Mouse (Mus musculus) spleen, adult 12 weeks (tissue): ENCODE measurements around the gene Prkcd.

Experiments used
- DNase-seq: peaks from one replicate; pipeline ENCODE4 v3.0.0; 2022; ENCODE audit warnings: low spot score

The Prkcd gene

DNA sequence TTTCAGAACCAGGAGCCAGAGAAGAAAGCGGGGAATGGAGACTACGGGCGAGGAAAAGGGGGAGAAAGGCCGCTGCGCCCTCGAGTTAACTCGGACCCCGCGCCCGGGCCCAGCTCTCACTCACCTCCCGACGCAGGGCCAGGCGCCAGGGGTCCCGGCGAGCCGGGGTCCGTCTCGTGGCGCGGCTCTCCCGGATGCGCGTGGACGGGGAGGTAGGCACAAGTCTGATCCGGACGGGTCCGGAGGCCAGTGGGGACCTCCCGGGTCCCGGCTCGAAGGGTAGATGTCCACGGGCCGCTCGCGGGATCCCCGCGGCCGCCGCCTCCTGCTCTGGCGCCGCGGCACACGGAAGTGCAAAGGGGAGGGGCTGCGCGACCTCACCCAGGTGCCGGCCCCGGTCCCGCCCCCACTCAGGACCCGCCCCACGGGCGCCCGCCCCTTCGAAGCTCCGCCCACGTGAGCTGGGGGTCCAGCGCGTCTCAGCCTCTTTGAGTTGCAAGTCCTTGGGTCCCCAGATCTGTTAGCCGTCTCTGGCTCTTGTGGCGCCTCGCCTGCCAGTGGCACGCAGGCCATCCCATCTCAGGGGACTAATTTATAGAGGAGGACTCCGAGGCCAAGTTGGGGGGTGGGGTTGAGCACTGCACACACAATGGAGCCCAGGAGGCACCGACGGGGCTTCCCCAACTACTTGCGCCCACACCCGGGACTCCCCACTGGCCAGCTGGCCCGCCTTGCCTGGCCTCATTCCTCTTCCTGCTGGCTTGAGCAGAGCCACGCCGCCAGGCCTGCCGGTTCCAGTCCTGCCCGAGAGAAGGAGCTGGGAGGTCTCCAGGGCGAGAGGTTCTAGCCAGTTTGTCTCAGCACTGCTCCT is at the start of gene Prkcd:
Prkcd (minus strand) TSS at position 355 of the 871 bp plus-strand sequence.
- DNase-seq = peak; percentile 73

DNA sequence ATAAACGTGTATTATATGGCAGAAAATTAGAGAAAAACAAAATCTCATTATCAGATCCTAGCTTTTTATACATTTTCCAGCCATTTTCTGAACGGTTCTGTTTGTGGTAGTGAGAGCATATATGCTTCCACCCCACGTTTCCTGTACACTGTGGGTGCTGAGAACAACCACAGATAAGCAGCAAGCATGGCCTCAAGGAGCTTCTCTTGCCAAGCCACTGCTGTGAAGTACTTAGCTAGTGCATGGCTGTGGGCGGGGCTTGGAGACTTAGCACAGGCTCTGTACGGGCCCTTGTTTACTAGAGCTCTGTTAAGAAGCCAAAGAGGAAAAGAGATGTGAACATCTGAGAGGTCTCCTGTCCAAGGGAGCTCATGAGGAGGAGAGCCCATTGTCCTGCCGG is 48.9 kb upstream of the Prkcd start:
- DNase-seq = peak; percentile 8

DNA sequence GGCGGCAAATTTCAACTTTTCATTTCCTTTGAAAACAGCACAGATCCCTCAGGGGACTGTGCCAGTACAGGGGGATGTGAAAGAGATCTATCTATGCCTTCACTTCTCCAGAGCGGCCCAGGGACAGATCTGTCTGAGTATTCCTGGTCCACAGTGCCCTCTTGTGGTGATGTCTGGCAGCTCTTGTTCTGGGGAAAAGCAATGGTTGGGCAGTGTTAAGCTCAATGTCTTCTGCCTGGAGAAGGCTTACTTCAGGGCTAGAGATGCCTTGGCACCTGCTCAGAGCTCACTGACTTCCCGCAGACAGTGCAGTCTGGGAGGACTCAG is 45.9 kb upstream of the Prkcd start:
- peak; percentile 72 for DNase-seq

DNA sequence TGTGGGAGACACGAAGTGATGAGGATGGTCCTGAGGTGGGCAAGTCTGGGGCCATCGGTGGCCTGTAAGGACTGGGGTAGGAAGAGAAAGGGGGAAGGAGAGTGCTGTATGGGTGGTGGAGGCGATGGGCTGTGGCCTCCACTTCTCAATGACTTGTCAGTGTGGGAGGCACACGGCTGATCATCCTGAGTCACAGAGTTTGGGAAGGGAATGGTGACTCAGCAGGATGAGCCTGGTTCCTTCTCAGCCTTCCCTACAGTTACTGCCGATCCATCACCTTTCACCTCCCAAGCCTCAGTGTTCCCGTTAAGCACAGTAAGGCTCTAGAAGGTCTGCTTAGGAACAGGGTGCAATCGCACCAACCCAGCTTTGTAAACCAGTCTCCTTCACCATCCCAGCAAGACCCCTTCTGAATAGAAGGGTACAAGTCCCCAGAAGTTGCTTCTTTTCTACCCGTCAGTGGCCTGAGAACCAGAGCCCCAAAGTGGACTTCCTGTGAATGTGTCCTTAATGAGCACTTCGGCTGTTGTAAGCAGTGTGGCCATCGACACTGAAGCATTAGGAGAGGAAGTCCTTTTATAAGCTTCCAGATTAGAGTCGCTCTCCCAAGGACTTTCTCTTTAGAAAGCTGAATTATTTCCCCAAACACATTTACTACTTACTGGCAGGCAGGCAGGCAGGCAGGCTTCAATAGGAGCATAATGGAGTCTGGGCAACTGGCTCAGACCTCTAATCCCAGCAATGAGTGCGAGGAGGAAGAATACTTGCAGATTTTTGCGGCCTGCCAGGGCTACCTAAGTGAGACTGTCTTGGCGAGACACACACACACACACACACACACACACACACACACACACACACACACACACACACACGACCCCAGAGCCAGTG is 45.3 kb upstream of the Prkcd start:
- no peak for DNase-seq

DNA sequence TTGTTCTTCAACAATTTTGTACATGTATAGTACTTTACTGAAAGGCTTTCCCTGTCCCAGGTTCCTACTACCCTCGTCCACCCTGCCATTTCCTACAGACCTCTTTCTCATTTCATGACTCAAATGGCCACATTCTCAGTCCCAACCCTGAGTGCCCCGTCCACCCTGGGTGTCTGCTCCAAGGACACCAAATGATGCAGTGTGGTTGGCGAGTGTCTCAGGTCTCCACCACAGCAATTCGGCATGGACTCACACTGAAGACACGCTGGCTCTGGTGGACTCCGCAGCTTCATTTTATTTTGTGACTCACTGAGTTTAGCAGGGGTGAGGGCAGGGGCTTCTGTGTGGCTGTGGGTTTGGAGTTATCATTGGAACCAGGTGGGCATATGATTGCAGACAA is 44.2 kb upstream of the Prkcd start:
- no peak for DNase-seq

DNA sequence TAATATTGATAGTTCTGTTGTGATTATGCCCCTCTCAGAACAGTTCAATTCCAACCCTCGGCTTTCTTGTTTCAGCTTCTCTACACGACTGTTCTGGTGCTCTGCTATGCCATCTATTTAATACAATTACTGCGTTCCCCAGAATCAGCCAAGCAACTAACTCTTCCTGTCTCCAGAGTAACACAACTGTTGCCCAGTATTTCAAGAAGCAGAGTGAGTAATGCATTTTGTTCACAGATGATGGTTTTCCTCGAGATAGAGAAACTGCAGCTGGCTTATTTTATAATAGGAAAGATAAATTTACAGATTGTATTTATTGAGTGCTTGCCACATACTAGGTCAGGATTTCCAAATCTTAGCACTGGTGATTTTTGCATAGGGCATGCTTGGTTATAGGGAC is 40.6 kb upstream of the Prkcd start:
- DNase-seq = no peak

DNA sequence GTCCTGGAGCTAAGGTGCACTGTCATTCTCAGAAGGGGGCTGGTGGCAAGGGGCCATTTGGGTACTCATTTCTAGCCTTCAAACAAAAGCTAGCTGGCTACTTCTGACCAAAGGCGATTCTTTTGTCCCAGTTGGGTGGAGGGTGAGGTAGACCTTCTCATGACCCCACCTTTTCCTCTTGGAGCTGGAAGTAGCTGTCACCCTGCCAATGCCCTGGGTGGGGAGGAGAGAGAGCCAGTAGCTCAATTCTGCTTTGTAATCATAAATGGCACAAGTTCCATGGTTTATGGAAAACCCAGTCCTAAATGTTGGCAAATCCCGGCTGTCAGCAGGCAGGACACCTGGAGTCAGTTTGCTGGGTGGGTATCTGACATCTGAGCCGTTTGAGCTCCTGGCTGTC is 40.1 kb upstream of the Prkcd start:
- no peak for DNase-seq

DNA sequence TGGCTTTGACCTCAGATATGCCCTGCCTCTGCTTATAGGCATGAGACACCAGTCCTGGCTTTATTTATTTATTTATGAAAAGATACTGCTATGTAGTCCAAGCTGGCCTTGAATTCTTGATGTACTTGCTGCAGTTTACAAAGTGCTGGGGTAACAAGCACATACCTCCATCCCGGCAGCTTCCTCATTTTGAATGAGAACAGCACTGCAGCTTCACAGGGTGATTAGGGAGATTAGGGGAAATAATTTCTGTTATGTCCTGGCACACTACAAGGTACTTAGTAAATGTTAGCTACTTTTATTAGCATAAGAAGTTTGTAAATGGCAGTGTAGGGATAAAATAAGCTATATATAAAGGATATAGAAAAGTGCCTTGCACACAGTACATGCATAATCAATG is 29.5 kb upstream of the Prkcd start:
- no peak for DNase-seq

DNA sequence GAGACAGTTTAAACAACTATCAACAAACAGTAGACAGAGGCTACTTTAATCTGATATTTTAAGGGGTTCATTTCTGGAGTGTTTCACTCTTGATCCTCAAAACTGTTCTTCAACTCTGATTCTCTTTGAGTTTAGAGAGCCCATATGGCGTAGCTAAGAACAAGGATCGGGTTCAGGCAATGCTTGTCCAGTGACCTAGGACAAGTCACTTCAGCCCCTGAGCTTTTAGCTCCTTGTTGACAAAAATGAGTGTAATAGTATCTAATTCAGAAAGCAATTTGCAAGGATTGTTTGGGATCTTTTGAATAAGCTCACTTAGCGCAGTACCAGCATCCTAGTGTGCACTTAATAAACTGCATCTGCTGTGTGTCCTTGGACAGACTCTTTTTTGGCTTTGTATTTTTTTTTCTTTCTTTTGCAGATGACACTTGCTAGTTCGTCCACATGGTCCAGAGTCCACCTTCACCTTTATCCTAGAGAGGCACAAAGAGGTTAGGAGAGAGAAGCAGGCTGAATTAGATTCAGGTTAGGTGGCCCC is 28.8 kb upstream of the Prkcd start:
- no peak for DNase-seq

DNA sequence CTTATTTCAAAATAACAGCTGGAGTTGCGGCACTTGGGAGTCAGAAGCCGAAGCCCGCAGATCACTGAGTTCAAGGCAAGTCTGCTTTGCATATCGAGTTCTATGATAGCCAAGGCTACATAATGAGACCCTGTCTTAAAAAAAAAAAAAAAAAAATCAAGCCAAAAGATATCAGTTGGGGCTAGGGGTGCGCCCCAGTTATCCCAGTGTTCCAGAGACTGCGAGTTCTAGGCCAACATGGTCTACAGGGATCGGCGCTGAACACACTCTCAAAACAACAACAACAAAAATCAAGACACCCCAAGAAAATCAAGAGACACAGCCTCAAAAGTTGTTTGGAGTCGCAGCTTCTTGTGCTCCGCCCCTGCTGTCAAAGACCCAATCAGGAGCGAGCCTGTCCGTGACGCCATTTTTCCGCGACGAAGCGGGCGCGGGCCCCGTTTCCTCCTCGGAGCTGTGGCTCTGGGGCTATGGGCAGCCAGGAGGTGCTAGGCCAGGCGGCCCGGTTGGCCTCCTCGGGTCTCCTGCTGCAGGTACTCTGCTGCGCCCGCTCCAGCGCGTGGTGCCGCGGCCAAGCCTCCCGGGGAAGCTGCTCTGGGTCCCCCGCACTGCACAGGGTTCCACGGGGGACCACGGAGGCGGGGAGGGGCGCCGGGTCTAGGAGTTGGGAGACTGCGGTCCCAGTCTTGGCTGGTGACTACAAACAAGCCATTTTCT is 28.1 kb upstream of the Prkcd start, which contains the start of gene Rft1:
Rft1 (plus strand) TSS at position 418 of the 717 bp plus-strand sequence.
- peak; percentile 98 for DNase-seq

DNA sequence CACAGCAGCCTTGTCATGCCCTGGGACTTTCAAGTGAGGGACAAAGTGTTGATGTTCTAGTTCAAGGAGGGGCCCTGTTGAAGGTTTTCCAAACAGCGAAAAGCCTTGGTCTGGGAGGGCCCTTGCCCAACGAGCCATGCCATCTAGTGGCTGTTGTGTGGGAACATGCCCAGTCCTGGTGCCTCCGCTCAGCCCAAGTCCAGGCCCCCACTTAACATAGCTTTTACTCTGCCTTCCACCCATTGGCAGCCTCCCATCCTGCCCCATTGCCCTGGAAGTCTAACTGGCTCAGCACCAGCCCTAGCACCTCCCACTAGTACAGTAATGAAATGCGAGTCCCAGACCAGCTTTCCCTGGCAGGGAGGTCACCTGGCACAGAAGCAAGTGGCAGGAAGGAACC is 25.0 kb upstream of the Prkcd start:
- DNase-seq = no peak

DNA sequence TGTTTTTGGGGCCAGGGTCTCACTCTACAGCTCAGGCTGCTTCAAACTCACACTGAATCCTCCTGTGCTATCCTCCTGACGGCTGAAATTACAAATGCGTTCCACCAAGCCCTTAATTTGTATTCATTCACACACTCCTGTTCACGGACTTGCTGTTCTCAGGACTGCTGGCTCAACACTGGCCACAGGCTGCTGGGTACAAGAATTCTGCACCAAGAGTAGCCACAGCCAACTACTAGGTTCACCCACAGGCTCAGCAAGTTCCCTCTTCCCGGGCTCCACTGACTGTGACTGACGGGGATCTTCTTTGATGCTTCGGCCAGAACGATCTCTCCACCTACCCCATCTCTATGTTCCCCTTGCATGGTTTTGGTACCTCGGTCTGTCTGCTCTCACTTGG is 23.7 kb upstream of the Prkcd start:
- DNase-seq = no peak

DNA sequence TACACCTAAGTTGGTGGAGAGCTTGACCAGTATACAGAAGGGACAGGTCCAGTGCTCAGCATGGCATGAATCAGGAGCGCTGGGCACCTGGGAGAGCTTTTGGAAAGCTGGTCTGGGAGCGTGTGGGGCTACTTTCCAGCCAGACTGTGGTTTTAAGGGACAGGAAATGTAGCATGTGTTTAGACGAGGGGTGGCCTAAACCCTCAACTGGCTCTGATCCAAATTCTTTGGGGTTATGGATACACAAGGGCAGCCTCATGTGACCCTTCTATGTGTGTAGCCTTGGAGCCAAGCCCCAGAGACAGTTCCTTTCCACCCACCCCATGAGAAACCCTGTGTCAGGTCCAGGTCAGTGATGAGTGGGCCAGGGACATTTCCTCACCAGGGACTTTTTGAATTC is 22.5 kb upstream of the Prkcd start:
- no peak for DNase-seq

DNA sequence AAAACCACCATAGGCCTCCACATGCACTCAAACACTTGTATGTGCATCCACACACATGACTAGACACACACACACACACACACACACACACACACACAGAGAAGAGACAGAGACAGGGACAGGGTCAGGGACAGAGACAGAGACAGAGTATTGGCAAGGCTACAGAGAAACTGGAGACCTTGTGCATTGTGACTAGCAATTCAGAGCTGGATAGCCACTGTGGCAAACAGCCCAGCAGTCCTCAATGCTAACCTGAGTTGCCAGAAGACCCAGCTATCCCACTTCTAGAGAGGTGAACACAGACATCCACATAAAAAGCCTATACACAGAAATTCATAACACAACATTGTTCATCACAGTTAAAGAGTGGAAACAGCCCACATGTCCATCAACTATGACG is 20.5 kb upstream of the Prkcd start:
- no peak for DNase-seq

DNA sequence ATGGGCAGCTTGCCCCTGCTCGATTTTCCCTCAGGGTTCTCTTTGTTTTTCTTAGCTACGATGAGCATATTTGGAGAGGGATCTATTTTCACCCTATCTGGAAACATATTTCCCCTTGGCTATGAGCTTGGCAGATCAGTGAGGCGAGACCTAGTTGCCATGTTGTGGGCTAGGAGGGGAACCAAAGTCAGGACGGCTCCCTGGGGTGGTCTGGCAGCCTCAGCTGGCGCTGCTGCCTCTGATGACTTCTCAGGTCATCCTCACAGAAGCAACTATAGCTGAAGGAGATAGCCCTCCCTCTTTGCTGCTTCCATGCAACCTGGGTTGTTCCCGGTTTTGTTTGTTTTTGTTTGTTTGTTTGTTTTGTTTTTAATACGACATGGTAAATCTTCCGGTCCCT is 19.1 kb upstream of the Prkcd start:
- DNase-seq = no peak

DNA sequence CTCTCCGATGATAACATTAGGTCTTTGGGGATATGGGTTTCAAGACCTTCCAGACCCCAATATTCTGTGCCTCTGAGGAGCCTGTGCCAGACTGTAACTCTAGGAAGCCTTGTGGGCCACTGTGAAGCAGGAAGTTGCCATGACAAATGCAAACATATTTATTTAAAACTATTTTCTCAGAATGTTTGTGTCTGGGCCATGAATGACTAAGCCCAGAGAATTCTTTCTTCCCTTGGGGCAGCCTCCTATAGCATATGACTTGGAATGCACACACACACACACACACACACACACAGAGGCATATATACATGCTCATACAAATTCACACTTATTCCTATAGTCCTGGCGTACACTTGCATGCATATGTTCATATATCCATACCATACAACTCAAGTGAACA is 18.0 kb upstream of the Prkcd start:
- DNase-seq = no peak

DNA sequence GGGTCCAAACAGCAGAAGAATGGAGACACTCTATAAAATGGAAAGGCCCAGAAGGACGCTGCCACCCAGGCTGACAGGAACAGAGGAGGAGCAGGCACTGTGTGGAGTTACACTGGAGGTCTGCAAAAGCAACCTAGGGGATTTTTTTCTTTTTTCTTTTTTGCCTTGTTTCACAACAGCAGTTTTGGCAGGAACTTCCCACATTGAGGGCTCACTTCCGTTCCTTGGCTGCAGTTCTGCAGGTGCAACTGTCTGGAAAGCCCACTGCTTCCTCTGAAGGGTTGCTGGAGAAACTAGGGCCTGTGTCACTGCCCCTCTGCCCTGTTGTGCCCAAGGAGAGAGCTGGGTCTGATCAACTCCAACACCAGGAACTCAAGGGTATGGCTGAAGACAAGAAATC is 15.7 kb upstream of the Prkcd start:
- no peak for DNase-seq

DNA sequence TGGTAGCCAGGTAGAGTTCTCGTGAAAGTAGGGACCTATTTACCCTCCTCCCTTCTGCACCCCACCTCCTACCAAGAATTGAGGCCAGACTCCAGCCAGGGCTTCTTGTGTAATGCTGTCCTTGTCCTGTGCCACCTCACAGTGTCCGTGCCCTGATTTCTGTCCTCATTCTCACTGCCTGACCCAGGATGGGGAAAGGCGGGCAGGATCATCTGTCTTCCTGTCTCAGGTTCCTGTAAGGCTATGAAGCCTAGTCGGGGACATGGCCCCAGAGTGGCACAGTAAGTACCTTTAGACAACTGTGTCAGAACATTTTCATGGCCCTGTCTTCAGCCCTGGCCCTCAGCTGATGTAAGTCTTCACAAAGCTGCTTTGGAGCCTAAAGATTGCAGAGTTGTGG is 12.7 kb upstream of the Prkcd start:
- DNase-seq = no peak

DNA sequence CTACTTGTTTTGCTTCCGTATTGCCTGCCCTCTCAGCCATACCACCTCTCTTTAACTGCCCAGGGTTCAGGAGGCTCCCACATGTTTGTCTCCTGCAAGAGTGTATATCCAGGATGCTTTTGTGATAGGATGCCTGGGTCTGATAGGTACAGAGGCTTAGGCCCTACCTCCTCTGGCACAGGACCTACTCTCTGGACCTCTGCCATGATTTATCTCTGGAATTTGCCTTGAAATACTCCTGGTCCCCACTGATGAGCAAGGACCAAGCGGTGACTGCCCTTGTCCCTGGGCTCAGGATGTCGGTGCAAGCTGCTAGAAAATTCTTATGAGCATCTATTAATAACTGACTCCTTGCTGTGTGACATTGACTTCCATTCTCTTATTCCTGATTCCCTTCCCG is 12.0 kb upstream of the Prkcd start:
- DNase-seq = no peak

DNA sequence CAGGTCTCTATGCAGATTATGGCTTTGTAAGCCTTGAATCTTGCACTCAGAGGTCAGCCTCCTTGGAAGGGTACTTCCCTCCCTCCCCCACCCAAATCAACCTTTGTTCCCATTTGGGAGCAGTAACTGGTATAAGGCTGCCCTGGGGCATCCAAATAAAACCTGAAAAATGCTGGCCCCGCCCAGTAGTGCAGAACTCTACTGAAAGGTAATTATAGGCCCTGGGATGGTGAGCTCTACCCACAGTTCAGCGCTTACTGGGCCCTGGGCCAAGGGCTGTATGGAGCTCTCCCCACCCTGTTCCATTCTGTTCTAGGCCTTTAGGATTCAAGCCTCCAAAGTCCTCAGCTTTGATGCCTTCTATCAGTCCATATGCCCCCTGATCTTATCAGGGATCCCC is 11.1 kb upstream of the Prkcd start:
- DNase-seq = no peak

DNA sequence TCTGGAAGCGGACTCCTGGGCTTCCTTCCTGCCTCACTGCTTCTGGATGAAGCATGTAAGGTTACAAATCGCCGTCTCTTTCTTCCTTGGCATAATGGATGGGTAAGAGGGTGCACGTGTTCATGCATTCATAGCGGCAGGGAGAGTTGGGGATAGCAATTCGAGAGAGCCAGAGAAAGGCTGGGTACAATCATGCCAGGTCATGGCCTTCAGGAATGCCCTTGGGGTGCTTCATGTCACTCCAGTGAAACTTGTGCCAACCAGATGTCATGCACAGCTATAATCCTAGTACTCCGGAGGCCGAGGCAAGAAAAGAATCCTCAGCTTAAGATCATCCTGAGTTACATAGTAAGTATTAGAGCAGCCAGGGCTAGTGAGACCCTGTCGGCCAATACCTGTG is 10.5 kb upstream of the Prkcd start:
- DNase-seq = no peak

DNA sequence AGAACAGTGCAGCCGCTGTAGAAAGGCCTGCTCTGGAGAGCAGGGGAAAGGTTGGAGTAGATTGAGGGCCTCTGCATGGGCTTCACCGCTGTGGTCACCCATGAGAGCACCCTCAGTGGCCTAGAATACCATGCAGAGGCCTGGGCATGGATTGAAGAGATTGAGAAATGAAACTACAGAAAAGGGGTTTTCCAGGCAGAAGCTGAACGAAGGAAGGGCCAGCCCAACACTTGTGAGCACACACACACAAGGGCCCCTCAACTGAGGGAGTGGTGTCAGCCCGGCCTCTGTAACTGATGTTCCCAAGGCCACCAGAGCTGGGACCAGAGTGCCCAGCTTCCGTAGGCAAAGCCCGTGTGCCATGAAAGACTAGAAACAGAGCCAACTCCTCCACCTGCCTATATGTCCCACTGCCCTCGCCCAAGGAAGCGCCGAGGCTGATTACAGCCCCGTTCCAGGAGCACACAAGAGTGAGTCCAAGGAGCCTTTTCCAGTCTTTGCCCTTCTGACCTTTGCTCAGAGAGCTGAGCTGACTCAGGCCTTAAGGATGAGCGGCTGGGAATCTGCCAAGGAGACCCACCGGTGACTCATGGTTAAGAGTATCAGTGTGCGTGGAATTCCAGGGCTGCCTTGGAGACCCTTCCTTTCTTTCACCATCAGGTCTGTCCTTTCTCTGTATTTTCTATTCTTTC is 9.4 kb upstream of the Prkcd start:
- DNase-seq = no peak
